Mouse (Mus musculus) 416B (cell line): ENCODE measurements at regions not wholly inside any gene's neighbourhood (a gene's known extent, or its start where the extent isn't known, plus 50 kb on each side); places are given as distances from the start of the nearest gene placed in this dataset.

Experiments used
- DNase-seq: peaks from one replicate; pipeline ENCODE4 v3.0.0; 2011; ENCODE audit warnings: low read depth

- no peak for DNase-seq
Observed at GRCm38 (mm10) chr12:97529556-97529955, 729.7 kb downstream of the Galc start.

- DNase-seq: no peak
Observed at GRCm38 (mm10) chr12:97525931-97526330, 733.3 kb downstream of the Galc start.

- DNase-seq: no peak
Observed at GRCm38 (mm10) chr12:97519834-97520489, 739.3 kb downstream of the Galc start.

- no peak for DNase-seq
Observed at GRCm38 (mm10) chr12:97517534-97517933, 741.7 kb downstream of the Galc start.

- DNase-seq: no peak
Observed at GRCm38 (mm10) chr12:97515805-97516204, 743.5 kb downstream of the Galc start.

GRCm38 (mm10) chr12:97511866-97512265 is 747.4 kb downstream of the Galc start:
- DNase-seq: no peak

GRCm38 (mm10) chr12:97501441-97501840 is 757.8 kb downstream of the Galc start:
- DNase-seq: no peak

- no peak for DNase-seq
Observed at GRCm38 (mm10) chr12:97483559-97483958, 775.7 kb downstream of the Galc start.

- no peak for DNase-seq
Observed at GRCm38 (mm10) chr12:97476466-97477250, 782.6 kb downstream of the Galc start.

GRCm38 (mm10) chr12:97475751-97476150 is 783.5 kb downstream of the Galc start:
- no peak for DNase-seq

GRCm38 (mm10) chr12:97469183-97469582 is 790.1 kb downstream of the Galc start:
- DNase-seq: no peak

- no peak for DNase-seq
Observed at GRCm38 (mm10) chr12:97436141-97436540, 823.1 kb downstream of the Galc start.

- DNase-seq: no peak
Observed at GRCm38 (mm10) chr12:97434021-97434420, 825.2 kb downstream of the Galc start.

- no peak for DNase-seq
Observed at GRCm38 (mm10) chr12:97432704-97433103, 826.6 kb downstream of the Galc start.

GRCm38 (mm10) chr12:97428252-97428651 is 831.0 kb downstream of the Galc start:
- no peak for DNase-seq

GRCm38 (mm10) chr12:97424726-97425125 is 834.5 kb downstream of the Galc start:
- DNase-seq: no peak

- no peak for DNase-seq
Observed at GRCm38 (mm10) chr12:97403440-97403839, 855.8 kb downstream of the Galc start.

GRCm38 (mm10) chr12:97402412-97403396 is 856.6 kb downstream of the Galc start:
- DNase-seq: no peak

- DNase-seq: no peak
Observed at GRCm38 (mm10) chr12:97398582-97398945, 860.7 kb downstream of the Galc start.

- no peak for DNase-seq
Observed at GRCm38 (mm10) chr12:97397850-97398581, 861.2 kb downstream of the Galc start.

- DNase-seq: no peak
Observed at GRCm38 (mm10) chr12:97361804-97362203, 897.5 kb downstream of the Galc start.

- no peak for DNase-seq
Observed at GRCm38 (mm10) chr12:97360656-97361055, 898.6 kb downstream of the Galc start.
